Mouse (Mus musculus): ENCODE measurements around the gene Emc7. TPM values are rescaled to one million over a fixed set of nuclear protein-coding genes. Genes with fewer than 3 reads are reported as not detected.
"Not testable (repeated sequence)": the region's sequence is repeated elsewhere in the genome, so short reads cannot be mapped to it uniquely, and the experiment has no call there.

The Emc7 gene
- polyA plus RNA-seq (2016; fragmentation: Nextera tagmentation; extraction: Ambion mirVana): 18.5 and 18.8 TPM in 2 replicates

DNA sequence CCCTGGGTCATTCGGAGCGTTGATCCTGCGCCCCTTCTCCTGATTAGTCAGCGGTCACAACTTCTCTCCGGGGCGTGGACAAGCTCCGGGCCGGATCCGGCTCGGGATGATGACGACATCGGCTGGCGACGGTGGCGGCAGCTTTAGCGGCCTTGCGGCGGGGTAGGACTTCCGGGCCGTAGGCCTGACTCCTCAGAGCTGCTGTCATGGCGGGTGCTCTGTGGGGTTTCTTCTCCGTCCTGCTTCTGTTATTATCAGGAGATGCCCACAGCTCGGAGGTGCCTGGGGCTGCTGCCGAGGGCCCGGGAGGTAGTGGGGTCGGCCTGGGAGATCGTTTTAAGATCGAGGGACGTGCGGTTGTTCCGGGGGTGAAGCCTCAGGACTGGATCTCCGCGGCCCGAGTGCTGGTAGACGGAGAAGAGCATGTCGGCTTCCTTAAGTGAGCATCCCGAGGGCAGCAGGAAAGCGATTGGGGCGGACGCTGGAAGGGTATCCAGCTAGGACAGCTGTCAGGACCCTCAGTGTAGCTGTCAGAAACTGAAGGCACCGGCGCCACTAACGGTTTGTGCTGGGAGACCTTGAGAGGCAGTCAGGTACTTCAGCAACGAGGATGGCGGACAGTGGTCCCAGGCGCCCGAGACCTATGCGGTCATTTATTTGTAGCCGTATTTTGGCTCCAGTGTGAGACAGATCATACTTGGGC is at the start of gene Emc7:
TSS of gene Emc7 (plus strand) at position 136 of the 703 bp plus-strand sequence.
- H3K9ac ChIP-seq: peak within 1 kb of the TSS; percentile 93
- H3K4me2 ChIP-seq: peak within 1 kb of the TSS; percentile 81
- peak within 1 kb of the TSS; percentile 83 for H3K4me3 ChIP-seq
- H3K27me3 ChIP-seq (replicated peaks): no peaks in the 10 kb centered on the region
- no peaks in the 10 kb centered on the region for H3K9me3 ChIP-seq (replicated peaks)
- ATAC-seq (ENCODE audit: insufficient number of reproducible peaks, low FRiP score): peak; percentile 97
- under 1% methylated on average over 49 of the region's 49 CpGs for WGBS
- H3K27ac ChIP-seq (ENCODE audit: poor library complexity, severe bottlenecking): peak within 1 kb of the TSS; percentile 88
- peaks cover 5% of the 10 kb centered on the region; the same call in 1 of the 2 replicates for H3K4me1 ChIP-seq (replicated peaks)
- H3K36me3 ChIP-seq: peaks cover 2% of the 10 kb centered on the region

DNA sequence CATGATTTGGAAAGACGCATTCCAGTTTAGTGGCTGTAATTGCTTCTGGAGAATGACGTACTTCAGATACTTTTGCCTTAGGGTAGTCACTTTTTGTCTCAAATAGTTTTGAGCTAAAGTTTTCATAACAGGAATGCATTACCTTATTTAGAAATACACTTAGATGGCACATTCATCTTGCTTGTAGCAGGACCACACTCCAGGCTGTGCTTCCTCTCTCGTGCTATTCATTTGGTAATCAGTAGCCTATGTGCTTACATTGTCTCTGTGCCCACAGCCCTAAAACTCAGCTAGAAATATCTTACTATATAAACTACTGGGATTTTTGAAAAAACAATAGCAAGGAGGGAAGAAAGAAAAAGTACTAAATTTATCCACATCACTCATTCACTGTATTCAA is 47.8 kb upstream of the Emc7 start:
- no peak overlapping the region for H3K9ac ChIP-seq
- no peak for ATAC-seq (ENCODE audit: insufficient number of reproducible peaks, low FRiP score)
- no peak overlapping the region for H3K4me3 ChIP-seq
- no peaks in the 10 kb centered on the region for H3K27me3 ChIP-seq (replicated peaks)
- H3K4me2 ChIP-seq: no peak overlapping the region
- no peak overlapping the region for H3K27ac ChIP-seq (ENCODE audit: poor library complexity, severe bottlenecking)
- H3K9me3 ChIP-seq (replicated peaks): no peaks in the 10 kb centered on the region
- no peaks in the 10 kb centered on the region for H3K4me1 ChIP-seq (replicated peaks)
- H3K36me3 ChIP-seq: peaks cover 28% of the 10 kb centered on the region
- WGBS: 76% methylated on average over 3 of the region's 3 CpGs

DNA sequence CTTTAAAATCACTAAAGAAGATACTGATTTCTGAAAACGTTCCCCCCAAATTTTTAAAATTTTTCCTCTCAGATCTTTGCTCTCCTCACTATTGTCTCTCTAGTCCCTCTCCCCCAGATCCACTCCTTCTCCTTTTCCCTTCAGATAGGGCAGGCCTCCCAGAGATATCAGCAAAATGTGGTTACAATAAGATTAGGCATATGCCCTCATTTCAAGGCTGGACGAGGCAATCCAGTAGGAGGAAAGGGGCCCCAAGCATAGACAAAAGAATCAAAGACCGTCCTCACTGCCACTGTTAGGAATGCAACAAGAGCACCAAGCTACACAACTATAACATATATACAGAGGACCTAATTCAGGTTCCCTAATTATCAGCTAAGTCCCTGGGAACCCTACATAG is 29.5 kb upstream of the Emc7 start:
- Histone ChIP-seq H3K9me3 (replicated peaks) (no peaks in the 10 kb centered on the region), H3K27me3 (replicated peaks) (no peaks in the 10 kb centered on the region), H3K9ac (no peak overlapping the region), H3K4me1 (replicated peaks) (no peaks in the 10 kb centered on the region), H3K4me3 (no peak overlapping the region), H3K27ac (ENCODE audit: poor library complexity, severe bottlenecking) (no peak overlapping the region), H3K4me2 (no peak overlapping the region), H3K36me3 (no peaks in the 10 kb centered on the region)
- 59% methylated on average over 3 of the region's 3 CpGs for WGBS
- ATAC-seq (ENCODE audit: insufficient number of reproducible peaks, low FRiP score): no peak

DNA sequence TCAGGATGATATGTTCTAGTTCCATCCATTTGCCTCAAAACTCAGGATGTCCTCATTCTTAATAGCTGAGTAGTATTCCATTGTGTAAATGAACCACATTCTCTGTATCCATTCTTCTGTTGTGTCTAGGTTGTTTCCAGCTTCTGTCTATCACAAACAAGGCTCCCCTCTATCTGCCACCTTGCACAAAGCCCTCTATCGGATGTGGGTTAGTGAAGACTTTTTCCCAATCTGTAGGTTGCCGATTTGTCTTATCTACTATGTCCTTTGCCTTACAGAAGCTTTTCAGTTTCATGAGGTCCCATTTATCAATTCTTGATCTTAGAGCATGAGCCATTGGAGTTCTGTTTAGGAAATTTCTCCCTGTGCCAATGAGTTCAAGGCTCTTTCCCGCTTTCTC is 26.3 kb upstream of the Emc7 start:
- H3K9me3 ChIP-seq (replicated peaks); H3K4me2 ChIP-seq; ATAC-seq (ENCODE audit: insufficient number of reproducible peaks, low FRiP score); H3K27me3 ChIP-seq (replicated peaks); H3K9ac ChIP-seq; H3K36me3 ChIP-seq; H3K4me3 ChIP-seq; H3K27ac ChIP-seq (ENCODE audit: poor library complexity, severe bottlenecking); H3K4me1 ChIP-seq (replicated peaks): not testable (repeated sequence)
- 71% methylated on average over 3 of the region's 3 CpGs for WGBS

DNA sequence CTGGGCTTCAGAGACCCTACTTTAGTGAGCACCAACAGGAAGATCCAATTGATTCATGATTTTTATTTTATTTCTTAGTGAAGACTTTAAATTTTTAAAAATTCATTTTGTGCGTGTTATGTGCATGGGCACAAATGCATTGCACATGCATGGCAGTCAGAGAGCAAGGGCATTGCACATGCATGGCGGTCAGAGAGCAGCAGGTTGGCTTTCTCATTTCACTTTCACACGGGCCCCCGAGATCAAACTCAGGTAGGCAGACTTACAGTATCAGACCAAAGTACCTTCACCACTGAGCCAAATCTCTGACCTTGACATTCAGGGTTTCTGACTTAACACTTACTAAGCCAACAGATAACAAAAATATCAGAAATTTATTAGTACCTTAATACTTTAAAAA is 25.1 kb upstream of the Emc7 start:
- no peak for ATAC-seq (ENCODE audit: insufficient number of reproducible peaks, low FRiP score)
- Histone ChIP-seq H3K9me3 (replicated peaks) (no peaks in the 10 kb centered on the region), H3K4me3 (no peak overlapping the region), H3K4me2 (no peak overlapping the region), H3K4me1 (replicated peaks) (no peaks in the 10 kb centered on the region), H3K36me3 (no peaks in the 10 kb centered on the region), H3K9ac (no peak overlapping the region), H3K27me3 (replicated peaks) (no peaks in the 10 kb centered on the region), H3K27ac (ENCODE audit: poor library complexity, severe bottlenecking) (no peak overlapping the region)
- WGBS: 81% methylated on average over 4 of the region's 4 CpGs

DNA sequence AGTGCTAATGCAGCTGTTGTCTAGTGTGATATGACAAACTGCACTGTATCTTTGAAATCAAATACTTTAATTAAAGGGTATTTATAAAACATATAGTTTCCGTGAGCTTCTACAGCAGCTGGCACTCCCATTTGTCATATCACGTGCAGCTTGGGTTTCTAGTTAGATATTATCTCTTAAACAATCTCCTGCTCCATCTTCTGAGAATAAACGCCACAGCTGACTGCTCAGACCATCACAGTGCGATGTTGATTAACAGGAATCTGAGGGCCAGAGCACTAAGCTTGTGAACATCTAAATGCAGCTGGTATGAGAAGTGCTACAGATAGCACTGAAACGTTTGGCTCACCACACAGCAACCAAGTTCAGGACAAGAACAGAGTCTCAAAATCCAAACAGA is 24.4 kb upstream of the Emc7 start:
- 64% methylated on average over 5 of the region's 5 CpGs for WGBS
- no peak overlapping the region for H3K9ac ChIP-seq
- H3K36me3 ChIP-seq: no peaks in the 10 kb centered on the region
- H3K4me2 ChIP-seq: no peak overlapping the region
- no peaks in the 10 kb centered on the region for H3K27me3 ChIP-seq (replicated peaks)
- no peaks in the 10 kb centered on the region for H3K9me3 ChIP-seq (replicated peaks)
- no peak for ATAC-seq (ENCODE audit: insufficient number of reproducible peaks, low FRiP score)
- H3K4me3 ChIP-seq: no peak overlapping the region
- H3K4me1 ChIP-seq (replicated peaks): no peaks in the 10 kb centered on the region
- no peak overlapping the region for H3K27ac ChIP-seq (ENCODE audit: poor library complexity, severe bottlenecking)

DNA sequence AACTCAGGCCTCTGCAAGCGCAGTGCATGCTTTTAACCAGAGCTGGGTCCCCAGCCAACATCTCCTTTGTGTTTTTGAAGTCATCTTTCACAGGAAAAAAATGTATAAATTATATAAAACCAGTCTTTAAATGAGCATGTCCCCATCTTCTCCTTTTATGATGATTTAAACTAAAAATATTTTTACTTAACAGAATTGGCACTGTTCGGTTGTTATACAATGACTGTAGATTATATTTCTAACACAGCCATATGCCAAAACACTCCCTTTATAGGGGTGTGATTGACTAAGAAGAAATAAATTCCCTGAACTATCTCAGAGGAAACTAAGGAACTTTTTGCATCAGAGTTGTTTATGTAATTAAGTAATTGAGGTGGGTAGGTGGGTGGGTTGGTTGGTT is 22.3 kb upstream of the Emc7 start:
- no peaks in the 10 kb centered on the region for H3K4me1 ChIP-seq (replicated peaks)
- H3K9me3 ChIP-seq (replicated peaks): no peaks in the 10 kb centered on the region
- H3K4me2 ChIP-seq: no peak overlapping the region
- no peak for ATAC-seq (ENCODE audit: insufficient number of reproducible peaks, low FRiP score)
- H3K36me3 ChIP-seq: no peaks in the 10 kb centered on the region
- H3K27me3 ChIP-seq (replicated peaks): no peaks in the 10 kb centered on the region
- no peak overlapping the region for H3K9ac ChIP-seq
- 81% methylated on average over 2 of the region's 2 CpGs for WGBS
- no peak overlapping the region for H3K4me3 ChIP-seq
- no peak overlapping the region for H3K27ac ChIP-seq (ENCODE audit: poor library complexity, severe bottlenecking)

DNA sequence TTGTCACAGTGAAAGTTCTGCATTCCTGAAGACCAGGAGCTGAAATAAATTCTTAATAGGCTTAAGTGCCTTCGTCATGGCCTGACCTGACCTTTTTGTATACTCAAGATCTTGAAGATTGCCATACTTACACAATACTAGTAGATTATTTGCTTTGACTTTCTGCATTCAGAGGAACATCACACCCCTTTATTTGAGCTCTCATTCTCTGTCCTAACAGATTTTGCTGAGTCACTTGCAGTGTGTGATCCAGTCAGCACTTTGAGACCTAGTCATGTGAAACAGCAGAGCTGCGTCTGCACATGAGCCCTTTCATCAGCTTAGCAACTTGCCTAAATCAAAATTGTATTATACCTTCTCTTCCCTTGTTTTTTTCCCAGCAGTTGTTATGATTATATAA is 21.4 kb upstream of the Emc7 start:
- Histone ChIP-seq H3K9me3 (replicated peaks) (no peaks in the 10 kb centered on the region), H3K27ac (ENCODE audit: poor library complexity, severe bottlenecking) (no peak overlapping the region), H3K36me3 (no peaks in the 10 kb centered on the region), H3K4me3 (no peak overlapping the region), H3K4me1 (replicated peaks) (no peaks in the 10 kb centered on the region), H3K4me2 (no peak overlapping the region), H3K27me3 (replicated peaks) (no peaks in the 10 kb centered on the region), H3K9ac (no peak overlapping the region)
- no peak for ATAC-seq (ENCODE audit: insufficient number of reproducible peaks, low FRiP score)
- WGBS: 70% methylated on average over 2 of the region's 2 CpGs

DNA sequence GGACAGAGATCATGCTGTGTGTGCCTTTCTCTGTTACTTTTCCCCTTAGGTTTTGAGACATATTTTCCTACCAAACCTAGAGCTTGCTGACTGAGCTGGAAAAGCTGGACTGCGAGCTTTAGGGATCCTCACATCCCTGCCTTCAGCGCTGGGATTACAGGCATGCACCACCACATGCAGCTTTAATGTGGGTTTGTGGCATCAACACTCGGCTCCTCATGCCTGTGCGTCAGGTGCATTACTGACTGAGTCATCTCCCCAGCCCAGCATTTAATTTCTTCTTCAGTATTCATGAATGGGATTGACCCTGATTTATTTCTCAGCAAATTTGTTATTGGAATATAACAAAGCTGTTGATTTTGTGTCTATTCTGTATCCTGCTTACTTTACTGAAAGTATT is 18.5 kb upstream of the Emc7 start:
- no peaks in the 10 kb centered on the region for H3K9me3 ChIP-seq (replicated peaks)
- H3K27ac ChIP-seq (ENCODE audit: poor library complexity, severe bottlenecking): no peak overlapping the region
- H3K4me2 ChIP-seq: no peak overlapping the region
- H3K36me3 ChIP-seq: no peaks in the 10 kb centered on the region
- no peak for ATAC-seq (ENCODE audit: insufficient number of reproducible peaks, low FRiP score)
- H3K9ac ChIP-seq: no peak overlapping the region
- H3K4me1 ChIP-seq (replicated peaks): no peaks in the 10 kb centered on the region
- H3K4me3 ChIP-seq: no peak overlapping the region
- WGBS: 75% methylated on average over 4 of the region's 4 CpGs
- H3K27me3 ChIP-seq (replicated peaks): no peaks in the 10 kb centered on the region

DNA sequence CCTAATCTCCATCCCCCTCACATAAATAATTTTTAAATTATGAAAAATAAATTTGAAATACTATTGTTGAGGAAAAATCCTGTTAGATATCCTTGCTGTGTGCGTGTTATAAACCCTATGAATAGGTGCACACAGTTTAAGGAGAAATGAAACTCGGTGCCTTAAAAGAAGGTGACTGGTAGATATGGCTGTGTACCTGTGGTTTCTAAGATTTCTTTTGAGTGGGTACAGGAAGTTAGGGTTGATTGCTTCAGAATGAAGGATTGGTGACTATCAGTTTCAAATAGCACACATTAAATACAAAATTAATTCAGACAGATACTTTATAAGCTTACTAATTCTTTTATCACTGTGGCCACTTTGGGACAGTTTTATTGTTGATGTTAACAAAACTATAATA is 17.2 kb upstream of the Emc7 start:
- Histone ChIP-seq H3K4me2 (no peak overlapping the region), H3K4me1 (replicated peaks) (no peaks in the 10 kb centered on the region), H3K9ac (no peak overlapping the region), H3K36me3 (no peaks in the 10 kb centered on the region), H3K27ac (ENCODE audit: poor library complexity, severe bottlenecking) (no peak overlapping the region), H3K4me3 (no peak overlapping the region), H3K9me3 (replicated peaks) (no peaks in the 10 kb centered on the region), H3K27me3 (replicated peaks) (no peaks in the 10 kb centered on the region)
- no peak for ATAC-seq (ENCODE audit: insufficient number of reproducible peaks, low FRiP score)
- WGBS: 77% methylated on average over 2 of the region's 2 CpGs

DNA sequence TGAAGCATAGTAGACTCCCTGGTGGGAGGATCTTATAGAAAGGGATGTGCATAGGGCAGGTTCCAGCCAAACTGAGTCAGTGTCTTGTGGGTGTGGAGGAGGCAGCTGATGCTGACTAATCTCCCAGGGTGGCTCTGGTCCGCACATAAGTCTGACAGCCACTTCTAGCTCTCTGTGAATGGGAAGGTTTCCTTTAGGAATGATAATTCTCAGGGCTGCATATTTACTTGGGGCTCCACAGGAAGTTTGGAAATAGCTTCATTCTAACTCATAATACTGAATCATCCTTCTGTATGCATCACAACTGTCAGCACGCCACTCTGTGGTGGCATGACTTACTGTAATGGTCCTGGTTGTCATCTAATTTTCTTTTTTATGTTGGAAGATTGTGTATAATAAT is 11.3 kb upstream of the Emc7 start:
- WGBS: 53% methylated on average over 2 of the region's 2 CpGs
- Histone ChIP-seq H3K4me3 (no peak overlapping the region), H3K9me3 (replicated peaks) (no peaks in the 10 kb centered on the region), H3K36me3 (no peaks in the 10 kb centered on the region), H3K27me3 (replicated peaks) (no peaks in the 10 kb centered on the region), H3K9ac (no peak overlapping the region), H3K27ac (ENCODE audit: poor library complexity, severe bottlenecking) (no peak overlapping the region), H3K4me1 (replicated peaks) (no peaks in the 10 kb centered on the region), H3K4me2 (no peak overlapping the region)
- no peak for ATAC-seq (ENCODE audit: insufficient number of reproducible peaks, low FRiP score)

DNA sequence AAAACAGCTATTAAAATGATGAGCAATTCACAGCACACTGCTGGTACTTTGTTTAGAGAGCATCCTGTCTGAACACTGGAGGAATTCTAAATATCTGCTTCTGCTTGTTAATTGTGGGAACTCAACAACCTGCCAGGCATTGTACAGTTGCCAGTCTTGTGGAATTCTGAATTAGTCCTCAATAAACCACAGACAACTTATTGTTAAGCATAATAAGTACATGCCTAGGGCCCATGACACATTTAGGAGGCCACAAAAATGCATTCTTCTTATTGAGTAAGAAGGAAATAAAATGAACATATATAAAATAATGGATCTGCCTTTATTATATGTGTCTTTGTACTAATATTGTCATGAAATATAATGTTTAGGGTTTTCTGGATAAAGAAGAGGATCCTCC is 9.3 kb upstream of the Emc7 start:
- Histone ChIP-seq H3K4me2 (no peak overlapping the region), H3K36me3 (no peaks in the 10 kb centered on the region), H3K27ac (ENCODE audit: poor library complexity, severe bottlenecking) (no peak overlapping the region), H3K9ac (no peak overlapping the region), H3K4me1 (replicated peaks) (no peaks in the 10 kb centered on the region), H3K4me3 (no peak overlapping the region), H3K9me3 (replicated peaks) (no peaks in the 10 kb centered on the region), H3K27me3 (replicated peaks) (no peaks in the 10 kb centered on the region)
- ATAC-seq (ENCODE audit: insufficient number of reproducible peaks, low FRiP score): no peak
